Mouse (Mus musculus) liver, postnatal 0 days (tissue): ENCODE measurements around the gene Ddx41. TPM values are rescaled to one million over a fixed set of nuclear protein-coding genes. Genes with fewer than 3 reads are reported as not detected.

Experiments
- ATAC-seq: fragments of 200-750 bp; cut with Nextera tagmentation; 2 replicates; pipeline ENCODE4 v1.8.0; 2017; ENCODE audit warnings: mild to moderate bottlenecking, moderate library complexity
- DNase-seq: peaks from one replicate; pipeline ENCODE4 v3.0.0-alpha.2; 2016
- H3K27ac ChIP-seq: fragments of 300-500 bp; sonication (generic); 2 replicates; pipeline ENCODE4 v1.5.1; 2014; ENCODE audit warnings: antibody characterized with exemption, moderate library complexity, mild to moderate bottlenecking, low read depth
- H3K27me3 ChIP-seq: fragments of 300-500 bp; sonication (generic); 2 replicates; pipeline ENCODE4 v1.6.1; 2014; ENCODE audit warnings: low read length, control low read depth, mixed read lengths; ENCODE audit not compliant: insufficient read depth
- H3K36me3 ChIP-seq: fragments of 300-500 bp; sonication (generic); replicated peaks from 2 replicates; pipeline ENCODE4 v1.6.1; 2014; ENCODE audit warnings: mild to moderate bottlenecking, control low read depth, low read length, moderate library complexity, mixed read lengths; ENCODE audit not compliant: insufficient read depth
- H3K4me1 ChIP-seq: fragments of 300-500 bp; sonication (generic); 2 replicates; pipeline ENCODE4 v1.6.1; 2014; ENCODE audit warnings: antibody characterized with exemption, mild to moderate bottlenecking, control low read depth; ENCODE audit not compliant: insufficient read depth
- H3K4me2 ChIP-seq: fragments of 300-500 bp; sonication (generic); 2 replicates; pipeline ENCODE4 v1.6.1; 2014; ENCODE audit warnings: low read depth, mild to moderate bottlenecking, low read length, moderate library complexity, mixed read lengths
- H3K4me3 ChIP-seq: fragments of 300-500 bp; sonication (generic); 2 replicates; pipeline ENCODE4 v1.5.1; 2014; ENCODE audit warnings: low read depth, low read length
- H3K9ac ChIP-seq: fragments of 300-500 bp; sonication (generic); replicated peaks from 2 replicates; pipeline ENCODE4 v1.6.1; 2014; ENCODE audit warnings: mild to moderate bottlenecking, moderate library complexity
- H3K9me3 ChIP-seq: fragments of 300-500 bp; sonication (generic); 2 replicates; pipeline ENCODE4 v1.6.1; 2016; ENCODE audit warnings: mild to moderate bottlenecking, control low read depth, low read length, mixed read lengths
- CTCF ChIP-seq: sonication (generic); IDR thresholded peaks from 2 replicates; pipeline ENCODE4 v1.5.1; 2016; ENCODE audit warnings: antibody characterized with exemption, low read depth
- EP300 ChIP-seq: IDR thresholded peaks from 2 replicates; pipeline ENCODE4 v1.6.1; 2016; ENCODE audit warnings: antibody characterized with exemption, low read depth, mild to moderate bottlenecking
- WGBS: fragments of 180-500 bp; shearing (Covaris S2); extraction: QIAGEN DNeasy Blood & Tissue Kit; methylation state at CpG from one replicate; pipeline ENCODE4 v1.1.7; 2014; ENCODE audit not compliant: insufficient replicate concordance; 5-methylcytosine and 5-hydroxymethylcytosine counted together
- polyA plus RNA-seq: library from polyadenylated mRNA; unstranded; fragments of >200 nt; fragmentation: Nextera tagmentation; extraction: Ambion mirVana; gene quantifications from 2 replicates; pipeline ENCODE4 v1.2.1, GENCODE M21; 2015

Gene Ddx41
- polyA plus RNA-seq, 1 experiment from 2014 or later = 17.0 TPM

DNA sequence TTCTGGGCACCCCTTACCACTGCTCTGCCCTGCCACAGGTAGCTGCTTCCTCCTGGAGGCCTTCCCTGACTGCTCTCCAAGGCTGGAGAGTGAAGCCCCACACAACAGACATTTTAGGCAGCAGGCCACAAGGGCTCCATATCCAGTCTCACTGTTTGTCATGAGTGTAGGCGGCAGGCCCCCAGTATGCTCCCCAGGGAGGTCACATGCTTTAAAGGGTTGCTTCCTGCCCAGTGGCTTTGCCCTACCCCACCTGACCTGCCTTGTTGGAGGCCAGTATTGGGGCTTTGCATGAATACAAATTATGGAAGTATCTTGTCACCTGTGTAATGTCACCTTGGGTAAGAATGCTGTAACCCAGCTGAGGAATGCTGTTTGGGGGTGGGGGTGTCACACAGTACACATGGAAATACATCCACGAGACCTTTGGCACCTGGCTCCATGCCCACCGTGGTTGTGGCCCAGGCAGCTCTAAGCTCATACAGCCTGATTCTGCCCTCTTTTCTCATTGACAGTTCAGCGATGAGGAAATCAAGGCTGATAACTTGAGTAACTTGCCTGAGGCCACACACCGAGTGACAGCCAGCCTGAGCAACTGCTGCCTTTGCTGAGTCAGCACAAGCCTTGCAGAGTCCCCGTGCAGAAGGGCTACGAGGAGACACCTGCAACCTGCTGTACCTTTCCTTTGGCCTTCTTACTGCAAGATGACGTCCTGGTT is 7.1 kb downstream of the Ddx41 start, which contains the start of gene Dok3:
Dok3 (minus strand) TSS at position 99 of the 718 bp plus-strand sequence.
- TF ChIP-seq CTCF = no peak
- peak; percentile 56; the same call in 1 of the 2 replicates for TF ChIP-seq EP300
- peaks cover 26% of the 10 kb centered on the region for H3K4me1 ChIP-seq
- ATAC-seq (peak; percentile 80), DNase-seq (peak; percentile 80)
- H3K36me3 ChIP-seq = peaks cover 32% of the 10 kb centered on the region
- H3K4me2 ChIP-seq = peak within 1 kb of the TSS; percentile 54
- peak within 1 kb of the TSS; percentile 93 for H3K27ac ChIP-seq
- no peaks in the 10 kb centered on the region for H3K9me3 ChIP-seq
- 24% methylated on average over 8 of the region's 8 CpGs for WGBS
- peak within 1 kb of the TSS; percentile 45 for H3K9ac ChIP-seq
- H3K27me3 ChIP-seq = no peaks in the 10 kb centered on the region
- H3K4me3 ChIP-seq = peak within 1 kb of the TSS; percentile 54

DNA sequence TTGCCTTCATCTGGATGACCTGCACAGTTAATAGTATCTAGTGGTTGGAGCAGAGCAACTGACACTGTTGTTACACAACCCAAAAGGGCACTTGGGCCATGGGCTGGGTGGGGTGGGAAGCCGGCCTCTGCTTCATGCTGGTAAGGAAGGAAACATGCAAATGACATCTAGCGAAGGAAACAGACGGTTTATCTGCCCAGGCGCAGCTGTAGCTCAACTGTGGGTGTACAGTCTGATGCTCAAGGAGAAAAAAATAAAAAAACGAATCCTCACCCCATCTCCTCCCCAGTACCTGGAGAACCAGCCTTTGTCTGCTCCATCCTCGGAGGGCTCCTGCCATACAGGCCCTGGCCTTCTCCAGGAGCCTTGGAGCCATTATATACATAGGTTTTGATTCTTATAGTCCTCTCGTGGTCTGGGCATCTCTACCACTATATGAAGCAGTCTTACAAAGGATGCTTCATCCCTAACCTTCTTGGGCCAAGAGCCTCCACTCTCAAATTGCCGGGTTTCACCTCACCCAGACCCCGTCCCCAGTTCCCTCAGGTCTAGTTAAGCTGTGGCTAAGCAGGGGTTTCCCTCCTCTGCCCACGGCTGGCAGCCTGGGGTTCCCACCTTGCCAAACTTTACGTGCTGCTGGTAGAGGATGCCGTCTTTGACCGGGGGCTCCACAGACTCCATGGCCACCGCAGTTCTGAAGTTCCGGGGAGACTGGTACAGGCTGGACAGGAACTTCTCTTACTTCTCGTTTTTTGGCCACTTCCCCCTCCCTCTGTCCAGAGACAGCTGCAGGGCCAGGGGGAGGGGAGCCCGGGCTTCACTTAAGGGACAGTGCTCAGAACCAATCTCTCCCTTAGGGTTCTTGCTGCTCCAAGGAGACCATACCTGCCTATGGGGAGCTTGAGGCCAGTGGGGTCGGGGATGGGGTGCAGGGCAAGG is 8.4 kb downstream of the Ddx41 start:
- peak overlapping the region; percentile 54 for H3K4me3 ChIP-seq
- peak overlapping the region; percentile 45 for H3K9ac ChIP-seq
- no peaks in the 10 kb centered on the region for H3K9me3 ChIP-seq
- peak; percentile 54 for DNase-seq
- H3K36me3 ChIP-seq = peaks cover 26% of the 10 kb centered on the region
- peak overlapping the region; percentile 54 for H3K4me2 ChIP-seq
- no peaks in the 10 kb centered on the region for H3K27me3 ChIP-seq
- 29% methylated on average over 18 of the region's 18 CpGs for WGBS
- H3K4me1 ChIP-seq = peaks cover 26% of the 10 kb centered on the region
- ATAC-seq = peak; percentile 47
- peak overlapping the region; percentile 93 for H3K27ac ChIP-seq
- TF ChIP-seq EP300 (peak; percentile 77), CTCF (no peak)

DNA sequence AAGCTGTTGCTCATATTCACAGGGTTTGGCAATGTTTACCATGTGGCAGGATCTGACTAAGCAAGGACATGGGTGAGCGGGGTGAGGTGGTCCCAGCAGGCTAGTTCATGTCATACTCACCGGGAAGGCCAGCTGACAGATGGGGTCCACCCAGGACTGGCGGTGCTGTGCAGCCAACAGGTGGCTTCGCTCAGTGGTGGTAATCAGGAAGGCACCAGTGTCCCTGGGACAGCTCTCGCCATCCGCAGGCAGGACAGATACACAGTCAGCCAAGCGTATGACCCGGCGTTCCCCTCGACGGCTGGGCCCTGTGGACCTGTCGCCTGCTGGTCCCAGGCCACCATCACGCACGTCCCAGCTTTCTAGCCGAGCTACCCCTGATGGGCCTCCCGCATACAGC is 9.2 kb downstream of the Ddx41 start:
- H3K4me3 ChIP-seq = peak overlapping the region; percentile 54
- H3K36me3 ChIP-seq = peaks cover 25% of the 10 kb centered on the region
- peaks cover 26% of the 10 kb centered on the region for H3K4me1 ChIP-seq
- H3K9me3 ChIP-seq = no peaks in the 10 kb centered on the region
- peak overlapping the region; percentile 93 for H3K27ac ChIP-seq
- ATAC-seq (no peak), DNase-seq (peak; percentile 31)
- peak overlapping the region; percentile 54 for H3K4me2 ChIP-seq
- peak overlapping the region; percentile 45 for H3K9ac ChIP-seq
- WGBS = 63% methylated on average over 16 of the region's 16 CpGs
- no peak for TF ChIP-seq EP300
- no peak for TF ChIP-seq CTCF
- H3K27me3 ChIP-seq = no peaks in the 10 kb centered on the region

DNA sequence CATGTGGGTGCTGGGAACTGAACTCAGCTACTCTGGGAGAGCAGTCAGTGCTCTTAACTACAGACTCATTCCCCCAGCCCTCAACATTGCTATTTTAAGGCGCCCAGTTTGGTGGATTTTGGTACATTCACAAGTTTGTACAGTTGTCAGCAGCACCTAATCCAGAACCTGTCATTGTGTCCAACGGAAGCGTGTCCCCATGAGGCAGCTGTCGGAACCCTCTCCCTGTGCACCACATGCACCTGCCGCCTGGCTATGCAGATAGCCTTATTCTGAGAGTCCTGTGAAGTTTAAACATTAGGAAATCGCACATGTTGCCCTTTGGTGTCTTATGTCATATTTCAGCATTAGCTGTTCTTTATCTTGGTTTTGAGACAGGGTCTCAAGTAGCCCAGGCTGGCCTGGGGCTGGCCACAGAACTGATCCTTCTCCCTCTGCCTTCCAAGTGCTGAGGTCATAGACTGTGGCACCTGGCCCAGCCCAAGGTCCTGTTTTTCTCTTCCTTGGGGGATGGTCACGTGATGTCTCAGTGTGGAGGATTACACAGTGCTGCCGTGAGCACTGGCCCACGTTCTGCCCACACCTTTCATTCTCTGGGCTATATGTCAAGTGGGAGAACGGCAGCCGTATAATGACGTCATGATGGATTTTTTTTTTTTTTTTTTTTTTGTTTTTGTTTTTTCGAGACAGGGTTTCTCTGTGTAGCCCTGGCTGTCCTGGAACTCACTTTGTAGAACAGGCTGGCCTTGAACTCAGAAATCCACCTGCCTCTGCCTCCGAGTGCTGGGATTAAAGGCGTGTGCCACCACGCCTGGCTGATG is 10.5 kb downstream of the Ddx41 start:
- DNase-seq = no peak
- no peaks in the 10 kb centered on the region for H3K27me3 ChIP-seq
- ATAC-seq = no peak
- no peaks in the 10 kb centered on the region for H3K9me3 ChIP-seq
- TF ChIP-seq CTCF (no peak), EP300 (no peak)
- no peak overlapping the region for H3K4me3 ChIP-seq
- peak overlapping the region; percentile 54 for H3K4me2 ChIP-seq
- H3K36me3 ChIP-seq = peaks cover 15% of the 10 kb centered on the region; the same call in 1 of the 2 replicates
- 64% methylated on average over 15 of the region's 16 CpGs for WGBS
- H3K27ac ChIP-seq = no peak overlapping the region
- H3K9ac ChIP-seq = 0 out of 2 replicates have a peak overlapping the region, but pooled peaks have one; percentile 5
- H3K4me1 ChIP-seq = peaks cover 26% of the 10 kb centered on the region

DNA sequence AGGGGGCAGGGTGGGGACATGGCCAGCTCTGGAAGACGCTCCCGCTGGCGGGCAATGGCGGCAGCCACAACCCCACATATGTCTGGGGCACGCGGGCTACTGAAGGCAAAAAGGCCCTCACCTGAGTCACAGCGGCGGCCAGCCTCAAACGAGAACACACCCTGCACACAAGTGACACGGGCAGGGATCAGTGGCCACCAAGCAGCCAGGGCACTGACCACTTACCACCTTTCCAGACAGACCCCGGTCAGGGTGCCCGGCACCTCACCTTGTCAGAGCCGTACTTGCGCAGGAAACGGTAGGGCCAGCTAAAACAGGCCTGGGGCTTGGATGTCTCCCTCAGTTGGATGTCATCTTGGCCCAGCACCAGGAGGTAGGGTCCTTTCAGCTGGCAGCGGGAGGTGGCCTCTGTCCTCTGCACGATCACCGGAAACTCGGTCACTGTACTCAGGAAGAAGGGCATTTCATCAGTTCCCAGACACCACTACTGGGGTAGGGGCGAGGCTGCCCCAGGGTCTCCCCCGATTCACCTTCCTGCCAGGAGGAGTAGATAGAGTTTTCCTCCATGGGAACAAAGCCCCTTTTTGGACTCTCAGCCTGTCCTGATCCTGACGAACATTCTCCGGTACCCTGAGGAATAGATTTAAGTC is 12.4 kb downstream of the Ddx41 start:
- DNase-seq = no peak
- Histone ChIP-seq H3K4me2 (no peak overlapping the region), H3K9me3 (no peaks in the 10 kb centered on the region), H3K27ac (0 out of 2 replicates have a peak overlapping the region, but pooled peaks have one; percentile 57), H3K36me3 (peaks cover 7% of the 10 kb centered on the region; the same call in 1 of the 2 replicates), H3K4me3 (no peak overlapping the region), H3K4me1 (peaks cover 9% of the 10 kb centered on the region), H3K27me3 (no peaks in the 10 kb centered on the region), H3K9ac (no peak overlapping the region)
- no peak for ATAC-seq
- TF ChIP-seq EP300 (no peak), CTCF (no peak)
- WGBS = 87% methylated on average over 23 of the region's 23 CpGs
